Mouse (Mus musculus) frontal cortex, postnatal 25 days (tissue): ENCODE measurements around the gene Ptgis.
A peak's percentile ranks its signal among the peaks of the same experiment; 100 is the strongest.

Source experiments
- DNase-seq, 2 experiments: peaks; one replicate each; pipeline ENCODE4 v3.0.0; 2022; ENCODE audit warnings: low spot score in 2 of 2

Gene Ptgis

GRCm38 (mm10) chr2:167190076-167190399 lies 50.4 kb downstream of the Ptgis start, which contains the start of gene Kcnb1:
Gene Kcnb1, minus strand, starts transcription at chr2:167190155.
- peak; percentile 74 to 78 for DNase-seq

- no peak for DNase-seq
These were observed 50.9 kb downstream of the Ptgis start for GRCm38 (mm10) chr2:167189291-167190075.

- DNase-seq, result no peak
These were observed 51.8 kb downstream of the Ptgis start for GRCm38 (mm10) chr2:167188315-167189207.

- DNase-seq, result no peak
These were observed 53.3 kb downstream of the Ptgis start for GRCm38 (mm10) chr2:167187119-167187518.

GRCm38 (mm10) chr2:167186544-167186943 lies 53.9 kb downstream of the Ptgis start:
- DNase-seq, result no peak

GRCm38 (mm10) chr2:167186003-167186402 lies 54.4 kb downstream of the Ptgis start:
- no peak for DNase-seq

GRCm38 (mm10) chr2:167185432-167185831 lies 55.0 kb downstream of the Ptgis start:
- no peak for DNase-seq

GRCm38 (mm10) chr2:167181662-167182389 lies 58.6 kb downstream of the Ptgis start:
- no peak for DNase-seq

GRCm38 (mm10) chr2:167181096-167181495 lies 59.3 kb downstream of the Ptgis start:
- no peak for DNase-seq

- no peak for DNase-seq
These were observed 61.1 kb downstream of the Ptgis start for GRCm38 (mm10) chr2:167179301-167179700.

- DNase-seq, result no peak
These were observed 63.2 kb downstream of the Ptgis start for GRCm38 (mm10) chr2:167177231-167177641.

GRCm38 (mm10) chr2:167175284-167175683 lies 65.1 kb downstream of the Ptgis start:
- DNase-seq, result no peak

- DNase-seq, result no peak
These were observed 67.1 kb downstream of the Ptgis start for GRCm38 (mm10) chr2:167173051-167173875.

- no peak for DNase-seq
These were observed 72.7 kb downstream of the Ptgis start for GRCm38 (mm10) chr2:167167515-167168212.

- DNase-seq, result no peak
These were observed 76.8 kb downstream of the Ptgis start for GRCm38 (mm10) chr2:167163600-167163999.

- DNase-seq, result no peak
These were observed 77.3 kb downstream of the Ptgis start for GRCm38 (mm10) chr2:167163134-167163533.

GRCm38 (mm10) chr2:167162516-167163021 lies 77.8 kb downstream of the Ptgis start:
- DNase-seq, result no peak

GRCm38 (mm10) chr2:167159721-167160120 lies 80.7 kb downstream of the Ptgis start:
- DNase-seq, result no peak

GRCm38 (mm10) chr2:167158780-167159179 lies 81.6 kb downstream of the Ptgis start:
- no peak for DNase-seq

GRCm38 (mm10) chr2:167156118-167156715 lies 84.2 kb downstream of the Ptgis start:
- no peak for DNase-seq
